Mouse (Mus musculus) brain, embryonic 14.5 days (tissue): ENCODE measurements at regions not wholly inside any gene's neighbourhood (a gene's known extent, or its start where the extent isn't known, plus 50 kb on each side); places are given as distances from the start of the nearest gene placed in this dataset.

Source experiments
- CTCF ChIP-seq: fragments of 200-500 bp; IDR thresholded peaks from 2 replicates; pipeline ENCODE4 v1.5.1; 2012; ENCODE audit warnings: inconsistent platforms, mild to moderate bottlenecking, moderate library complexity, borderline replicate concordance; ENCODE audit not compliant: insufficient read depth, insufficient read length; ENCODE audit errors: extremely low read depth
- POLR2A ChIP-seq: fragments of 200-500 bp; IDR thresholded peaks from 2 replicates; pipeline ENCODE4 v1.6.1; 2012; ENCODE audit warnings: mild to moderate bottlenecking, inconsistent platforms, borderline replicate concordance; ENCODE audit not compliant: poor library complexity, insufficient read depth, insufficient read length, severe bottlenecking; ENCODE audit errors: extremely low read depth

DNA sequence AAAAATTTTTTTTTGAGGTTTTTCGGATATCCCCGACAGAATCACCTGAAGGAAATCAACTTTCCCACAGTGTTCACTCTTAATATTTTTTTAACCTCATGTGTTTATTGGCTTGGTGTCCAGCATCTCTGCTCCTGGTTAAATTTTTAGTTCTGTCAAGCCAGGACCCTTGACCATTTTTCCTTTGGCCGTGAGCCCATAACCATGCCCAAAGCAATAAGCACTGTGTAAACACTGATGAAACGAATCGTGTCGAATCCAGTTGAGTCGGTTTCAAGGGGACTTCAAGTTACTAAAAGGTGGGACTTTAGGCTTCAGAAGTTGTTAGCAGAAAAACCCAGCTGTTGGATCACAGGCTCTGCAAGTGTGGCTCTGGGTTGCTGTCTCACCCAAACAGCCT, 117.0 kb upstream of the Spdye4c start:
- TF ChIP-seq CTCF (no peak), POLR2A (no peak)
